Comparison of ENCODE assay signal across 9 mouse cellular contexts in the genomic region with DNA sequence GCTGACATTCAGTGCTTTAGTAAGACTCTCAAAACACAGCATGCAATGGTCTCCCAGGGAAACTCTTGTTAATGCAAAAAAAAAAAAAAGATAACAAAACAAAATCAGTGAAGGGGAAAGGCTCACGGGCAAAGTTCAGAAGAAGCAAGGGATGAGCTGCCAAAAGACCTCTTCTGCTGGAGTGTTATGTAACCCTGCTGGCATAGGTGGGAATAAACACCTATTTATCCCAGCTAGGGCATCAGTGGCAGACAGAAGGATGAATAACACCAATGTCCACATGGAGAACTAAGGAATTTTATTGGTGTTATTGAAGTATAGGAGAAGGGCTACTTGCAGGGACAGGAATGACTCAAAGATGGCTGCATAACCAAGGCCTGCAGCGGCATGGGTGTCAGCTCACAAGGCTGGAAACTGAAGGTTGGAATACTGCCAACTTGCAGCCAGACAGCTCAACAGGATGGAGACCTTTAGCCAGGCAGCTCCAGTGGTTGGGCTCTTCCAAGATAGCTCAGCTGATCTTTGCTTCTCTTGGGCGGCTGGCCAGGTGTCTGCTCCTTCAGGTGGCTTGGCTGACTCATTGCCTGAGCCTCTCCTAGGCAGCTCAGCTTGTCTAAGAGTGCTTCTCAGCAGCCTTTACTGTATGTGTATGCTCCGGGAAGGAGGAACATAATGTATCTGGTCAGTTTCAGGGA. TPM values are rescaled to one million over a fixed set of nuclear protein-coding genes. Genes with fewer than 3 reads are reported as not detected.
DNase-seq lines count a peak whose midpoint lies in the region; ATAC-seq lines count a peak whose summit lies in the region.
"Had no signal": no experiment of that assay in that cellular context is flagged by ENCODE, and none has a peak within 500 bp of the region (broad histone marks: within the 10 kb centered on the region; RNA-seq: fewer than 3 reads in every experiment).

No protein-coding gene starts in this region.

- no peak for ATAC-seq in megakaryocyte, adult 5-6 weeks (ENCODE audit: poor library complexity, severe bottlenecking)

- peak; percentile 12 for DNase-seq in adrenal gland, postnatal 14 days
- no peak for DNase-seq in adrenal gland, postnatal 25 days
- peak; percentile 11 for DNase-seq in heart, postnatal 4 days
- no peak for DNase-seq in heart, adult 8-10 months (ENCODE audit: low spot score)
- peak; percentile 86 for DNase-seq in 3T3-L1 (ENCODE audit: low read depth, low spot score)
- peak; percentile 74 for DNase-seq in kidney, adult 18-20 months
- no peak for DNase-seq in neural tube, embryonic 10.5 days (ENCODE audit: extremely low spot score, low spot score)
- DNase-seq: liver had no signal

RNA-seq across cellular contexts. Expression of gene Ttc8, which starts 45.2 kb away (rescaled TPM):
- 20.8 and 22.0 TPM in 2 replicates for total RNA-seq in adrenal gland, postnatal 14 days (2021)
- 29.0 and 35.5 TPM in 2 replicates for total RNA-seq in adrenal gland, postnatal 25 days (2021)
- 10 to 100 TPM; 11.8 to 12.5 TPM for total RNA-seq in heart, postnatal 4 days (2021)
- total RNA-seq in heart, adult 8-10 months (2022) = 1 to 10 TPM; 4.1 to 7.3 (median 5.7) TPM
- 0.84 TPM in 1 of 2 replicates, not detected in the other for total RNA-seq in megakaryocyte, adult 5-6 weeks (2015)
- total RNA-seq in megakaryocyte, adult 5-6 weeks (2017) = 0.28 and 0.73 TPM in 2 replicates

Comparison
In these comparisons a context has a peak if more than half of its experiments do, and no peak if none do; other contexts are left out.
1. DNase-seq: peak in adrenal gland, postnatal 14 days (single experiment), heart, postnatal 4 days (single experiment), 3T3-L1 (single experiment) and kidney, adult 18-20 months (single experiment); none in adrenal gland, postnatal 25 days (single experiment), heart, adult 8-10 months (single experiment) and neural tube, embryonic 10.5 days (single experiment).